Mouse (Mus musculus): ENCODE results near the gene Tmem230.
"Not testable (repeated sequence)": the region's sequence is repeated elsewhere in the genome, so short reads cannot be mapped to it uniquely, and the experiment has no call there.

GRCm38 (mm10) chr2:132289213-132289612 lies 41.6 kb upstream of the Tmem230 start:
- TF ChIP-seq CTCF (IDR thresholded peaks at IDR 0.05; ENCODE audit: low read depth, low read length); POLR2A (IDR thresholded peaks at IDR 0.05; ENCODE audit: borderline replicate concordance, low read depth, low read length): not testable (repeated sequence)
